Mouse (Mus musculus) kidney, postnatal 10 days (tissue): ENCODE data around the gene Col7a1.
A peak's percentile ranks its signal among the peaks of the same experiment; 100 is the strongest.

Experiments
- DNase-seq: peaks from one replicate; pipeline ENCODE4 v3.0.0; 2021; ENCODE audit warnings: mixed read lengths

The Col7a1 gene

GRCm38 (mm10) chr9:108987704-108988350, 34.4 kb downstream of the Col7a1 start:
- DNase-seq = peak; percentile 72

GRCm38 (mm10) chr9:108989802-108990461, 36.5 kb downstream of the Col7a1 start:
- DNase-seq = no peak

- DNase-seq = no peak
These were observed 37.1 kb downstream of the Col7a1 start for GRCm38 (mm10) chr9:108990462-108990820.

GRCm38 (mm10) chr9:108991428-108992084, 38.2 kb downstream of the Col7a1 start, which contains the start of gene Pfkfb4:
TSS of gene Pfkfb4 (plus strand) at chr9:108991778.
- peak; percentile 97 for DNase-seq

- DNase-seq = no peak
These were observed 38.7 kb downstream of the Col7a1 start for GRCm38 (mm10) chr9:108992085-108992469.

GRCm38 (mm10) chr9:108992620-108993361, 39.4 kb downstream of the Col7a1 start:
- no peak for DNase-seq

- peak; percentile 73 for DNase-seq
These were observed 43.0 kb downstream of the Col7a1 start for GRCm38 (mm10) chr9:108996411-108996810.

GRCm38 (mm10) chr9:108998287-108999166, 45.1 kb downstream of the Col7a1 start:
- no peak for DNase-seq

GRCm38 (mm10) chr9:108999167-108999526, 45.8 kb downstream of the Col7a1 start:
- no peak for DNase-seq

- peak; percentile 80 for DNase-seq
These were observed 47.3 kb downstream of the Col7a1 start for GRCm38 (mm10) chr9:109000726-109001125.

- peak; percentile 69 for DNase-seq
These were observed 49.8 kb downstream of the Col7a1 start for GRCm38 (mm10) chr9:109003201-109003600.

- DNase-seq = no peak
These were observed 53.8 kb downstream of the Col7a1 start for GRCm38 (mm10) chr9:109007025-109007780.

GRCm38 (mm10) chr9:109008081-109008480, 54.7 kb downstream of the Col7a1 start:
- DNase-seq = no peak

GRCm38 (mm10) chr9:109008994-109009635, 55.7 kb downstream of the Col7a1 start:
- no peak for DNase-seq

- peak; percentile 63 for DNase-seq
These were observed 56.4 kb downstream of the Col7a1 start for GRCm38 (mm10) chr9:109009636-109010315.

GRCm38 (mm10) chr9:109010316-109010690, 56.9 kb downstream of the Col7a1 start:
- no peak for DNase-seq

- no peak for DNase-seq
These were observed 62.0 kb downstream of the Col7a1 start for GRCm38 (mm10) chr9:109015397-109015796.

- no peak for DNase-seq
These were observed 63.7 kb downstream of the Col7a1 start for GRCm38 (mm10) chr9:109016973-109017604.

- DNase-seq = no peak
These were observed 68.0 kb downstream of the Col7a1 start for GRCm38 (mm10) chr9:109021428-109021827.
